Comparison of ENCODE assay signal across 10 mouse cellular contexts in the genomic region with DNA sequence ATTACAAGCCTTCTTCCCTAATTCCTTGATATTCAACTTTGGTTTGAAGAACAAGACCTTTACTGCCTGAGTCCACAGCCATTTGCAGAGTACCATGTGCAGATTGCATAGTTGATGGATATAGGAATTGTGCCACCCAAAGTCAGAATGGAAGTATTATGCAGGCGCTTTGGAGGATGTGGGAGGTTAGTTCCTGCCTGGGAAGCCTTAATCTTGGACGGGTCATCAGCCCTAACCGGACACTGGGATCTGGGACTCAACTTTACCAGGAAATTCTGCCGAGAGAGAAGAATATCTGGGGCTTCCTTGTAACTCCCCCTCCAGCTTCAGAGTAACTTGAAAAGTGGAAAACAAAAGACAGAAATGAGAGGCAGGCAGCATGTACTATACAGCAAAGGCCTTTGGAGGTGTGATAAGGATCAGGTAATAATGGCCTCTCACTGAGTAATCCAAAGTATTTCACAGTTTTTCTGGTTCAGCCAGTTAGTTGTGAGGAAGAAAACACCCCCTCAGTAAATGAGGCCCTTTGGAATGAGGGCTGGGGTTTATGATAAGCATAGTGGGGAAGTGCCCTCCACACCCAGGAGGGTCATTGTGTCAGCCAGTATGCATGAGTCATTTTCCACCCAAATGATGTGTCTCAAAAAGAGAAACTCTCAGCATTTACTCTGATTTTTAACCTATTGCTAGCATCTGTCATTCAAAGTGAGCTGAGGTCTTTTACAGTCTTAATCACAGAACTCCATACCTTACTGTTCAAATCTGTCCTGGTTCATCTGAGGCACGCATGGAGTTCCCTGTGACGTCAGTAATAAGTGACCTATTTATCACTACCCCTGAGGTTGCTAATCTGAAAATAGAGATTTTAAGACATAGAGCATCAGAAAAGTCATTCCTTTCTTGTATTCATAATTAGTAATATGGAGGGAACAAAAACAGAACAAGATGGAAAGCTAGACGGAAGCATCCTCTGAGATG.
DNase-seq lines count a peak whose midpoint lies in the region; ATAC-seq and TF ChIP-seq lines count a peak whose summit lies in the region.
"Had no signal": no experiment of that assay in that cellular context is flagged by ENCODE, and none has a peak within 500 bp of the region (broad histone marks: within the 10 kb centered on the region; RNA-seq: fewer than 3 reads in every experiment).

No protein-coding gene starts in this region.

- no peaks in the 10 kb centered on the region for H3K27me3 ChIP-seq in lung, postnatal 0 days (replicated peaks; ENCODE audit: insufficient read depth, low read length)
- H3K27me3 ChIP-seq in stomach, postnatal 0 days (ENCODE audit: control insufficient read depth, insufficient read depth, low read length) = no peaks in the 10 kb centered on the region

- no peak for TF ChIP-seq CTCF in lung, postnatal 0 days (IDR thresholded peaks at IDR 0.05)
- TF ChIP-seq CTCF in stomach, postnatal 0 days (IDR thresholded peaks at IDR 0.05; ENCODE audit: low read depth) = no peak

- DNase-seq in heart, adult 11 months = peak; percentile 84
- DNase-seq in heart, postnatal 4 days = no peak
- peak; percentile 9 to 22 for DNase-seq in urinary bladder, adult 18-20 months (ENCODE audit: low spot score in 2 of 2)
- no peak for DNase-seq in urinary bladder, postnatal 10 days (ENCODE audit: low spot score)
- DNase-seq in lung, postnatal 0 days (ENCODE audit: low spot score) = peak; percentile 84
- peak; percentile 35 for DNase-seq in stomach, postnatal 0 days (ENCODE audit: low spot score)
- DNase-seq in MN1 (ENCODE audit: low spot score) = no peak
- no peak for DNase-seq in B cell, adult 2 months
- DNase-seq: cerebellum, adult 9-11 months; kidney, postnatal 25 days had no signal

- no peak overlapping the region for H3K9ac ChIP-seq in lung, postnatal 0 days (replicated peaks; ENCODE audit: low read depth)
- H3K9ac ChIP-seq in stomach, postnatal 0 days (ENCODE audit: low read length) = no peak overlapping the region

- no peak overlapping the region for H3K4me2 ChIP-seq in lung, postnatal 0 days (replicated peaks; ENCODE audit: low read depth, low read length)
- no peak overlapping the region for H3K4me2 ChIP-seq in stomach, postnatal 0 days (replicated peaks; ENCODE audit: low read depth)

- no peak overlapping the region for H3K4me3 ChIP-seq in lung, postnatal 0 days (ENCODE audit: low read depth, low read length)
- H3K4me3 ChIP-seq in stomach, postnatal 0 days (ENCODE audit: low read depth, low read length) = no peak overlapping the region

- H3K4me1 ChIP-seq in lung, postnatal 0 days (ENCODE audit: insufficient read depth, low read depth, low read length) = peaks cover 9% of the 10 kb centered on the region; the same call in 1 of the 2 replicates
- H3K4me1 ChIP-seq in stomach, postnatal 0 days (replicated peaks; ENCODE audit: control insufficient read depth, insufficient read depth) = no peaks in the 10 kb centered on the region

- peak overlapping the region; percentile 69 for H3K27ac ChIP-seq in lung, postnatal 0 days (ENCODE audit: low read length)
- H3K27ac ChIP-seq in stomach, postnatal 0 days (replicated peaks) = peak overlapping the region; percentile 66

- peak; percentile 96 for ATAC-seq in lung, postnatal 0 days
- peak; percentile 94 for ATAC-seq in stomach, postnatal 0 days (ENCODE audit: low FRiP score, low TSS enrichment)

- WGBS in lung, postnatal 0 days = 55% methylated on average over 7 of the region's 7 CpGs
- 62% methylated on average over 7 of the region's 7 CpGs for WGBS in stomach, postnatal 0 days

- no peaks in the 10 kb centered on the region for H3K36me3 ChIP-seq in lung, postnatal 0 days (ENCODE audit: insufficient read depth, low read length)
- no peaks in the 10 kb centered on the region for H3K36me3 ChIP-seq in stomach, postnatal 0 days (ENCODE audit: control insufficient read depth, insufficient read depth, low read length)

- peak; percentile 99 for TF ChIP-seq EP300 in lung, postnatal 0 days (IDR thresholded peaks at IDR 0.05)
- no peak for TF ChIP-seq EP300 in stomach, postnatal 0 days (optimal IDR thresholded peaks at IDR 0.05)

- H3K9me3 ChIP-seq in lung, postnatal 0 days (ENCODE audit: low read length) = no peaks in the 10 kb centered on the region
- H3K9me3 ChIP-seq in stomach, postnatal 0 days (ENCODE audit: control insufficient read depth, low read length) = no peaks in the 10 kb centered on the region

Comparison
In these comparisons a context has a peak if more than half of its experiments do, and no peak if none do; other contexts are left out.
1. DNase-seq: peak in heart, adult 11 months (single experiment), urinary bladder, adult 18-20 months (2 of 2), lung, postnatal 0 days (single experiment) and stomach, postnatal 0 days (single experiment); none in heart, postnatal 4 days (single experiment), urinary bladder, postnatal 10 days (single experiment), MN1 (single experiment) and B cell, adult 2 months (0 of 2).